Mouse (Mus musculus) C2C12 (cell line): Measurements from ENCODE around the gene Magi1.

Source experiments
- CTCF ChIP-seq: IDR thresholded peaks from one replicate; pipeline ENCODE4 v1.5.1; 2011; ENCODE audit not compliant: control insufficient read depth, insufficient read depth, insufficient read length
- USF1 ChIP-seq: IDR thresholded peaks from one replicate; pipeline ENCODE4 v1.6.1; 2011; ENCODE audit warnings: low read depth, mild to moderate bottlenecking, control low read depth, moderate library complexity

DNA sequence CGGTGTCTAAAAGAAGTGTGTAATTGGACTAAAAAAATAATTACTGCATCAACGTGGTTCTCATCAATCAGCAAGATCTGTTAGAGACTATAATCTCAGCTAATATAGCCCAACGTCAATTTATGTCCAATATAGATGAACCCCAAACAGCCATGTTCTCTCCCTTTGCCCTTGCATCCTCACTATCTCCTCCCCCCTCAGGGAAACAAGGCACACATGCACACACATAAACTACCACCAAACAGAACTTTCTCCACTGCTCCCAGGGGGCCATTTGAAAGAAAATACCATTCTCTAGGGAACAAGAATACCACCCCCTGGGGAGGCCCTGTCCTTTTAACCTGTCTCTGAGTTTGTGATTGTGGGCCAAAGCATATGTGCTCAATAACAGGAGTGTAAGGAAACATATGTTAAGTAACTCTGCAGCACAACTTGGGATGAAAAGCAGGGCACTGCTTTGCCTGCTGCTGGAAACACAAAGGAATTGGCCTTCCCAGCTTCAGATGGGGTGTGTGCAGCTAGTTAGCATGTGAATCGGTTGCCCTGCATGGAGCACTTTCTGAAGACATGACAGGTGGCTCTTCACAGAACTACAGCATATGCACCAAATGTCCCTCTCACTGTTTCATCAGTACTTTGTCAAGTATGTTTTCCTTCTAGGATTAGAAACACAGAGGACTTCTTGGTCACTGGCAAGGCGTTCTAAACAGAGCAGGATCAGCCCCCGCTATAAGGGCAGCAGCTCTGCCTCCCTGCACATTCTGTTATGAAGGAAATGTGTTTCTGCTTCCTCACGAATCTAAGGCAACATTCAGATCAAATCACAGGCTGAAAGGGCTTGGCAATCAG lies 434.6 kb downstream of the Magi1 start:
- no peak for TF ChIP-seq CTCF
- no peak for TF ChIP-seq USF1
